Mouse (Mus musculus): ENCODE results near the gene Wwp2. TPM values are rescaled to one million over a fixed set of nuclear protein-coding genes. Genes with fewer than 3 reads are reported as not detected.

Wwp2 gene
- polyA plus RNA-seq, 1 experiment from 2014 or later: 41.6 TPM

- Histone ChIP-seq H3K4me2 (ENCODE audit: low read depth, low read length) (no peak overlapping the region), H3K27ac (ENCODE audit: low read length) (no peak overlapping the region), H3K36me3 (ENCODE audit: control insufficient read depth, insufficient read depth, low read length) (no peaks in the 10 kb centered on the region), H3K9me3 (ENCODE audit: control insufficient read depth, low read length) (no peaks in the 10 kb centered on the region), H3K4me3 (ENCODE audit: low read length) (no peak overlapping the region), H3K4me1 (ENCODE audit: control insufficient read depth, insufficient read depth, low read length) (peaks cover 14% of the 10 kb centered on the region; the same call in 1 of the 2 replicates), H3K9ac (ENCODE audit: low read depth, low read length) (no peak overlapping the region), H3K27me3 (replicated peaks; ENCODE audit: control insufficient read depth, insufficient read depth, low read length) (no peaks in the 10 kb centered on the region)
- no peak for ATAC-seq
These were observed 11.5 kb downstream of the Wwp2 start for GRCm38 (mm10) chr8:107447713-107448112.

GRCm38 (mm10) chr8:107448382-107448889 lies 12.3 kb downstream of the Wwp2 start:
- WGBS: 72% methylated on average over 4 of the region's 4 CpGs
- Histone ChIP-seq H3K4me2 (ENCODE audit: low read depth, low read length) (peak overlapping the region; percentile 17; the same call in 1 of the 2 replicates), H3K9ac (ENCODE audit: low read depth, low read length) (no peak overlapping the region), H3K4me3 (ENCODE audit: low read length) (no peak overlapping the region), H3K4me1 (ENCODE audit: control insufficient read depth, insufficient read depth, low read length) (peaks cover 14% of the 10 kb centered on the region; the same call in 1 of the 2 replicates), H3K27me3 (replicated peaks; ENCODE audit: control insufficient read depth, insufficient read depth, low read length) (no peaks in the 10 kb centered on the region), H3K27ac (ENCODE audit: low read length) (no peak overlapping the region; the same call in 1 of the 2 replicates), H3K36me3 (ENCODE audit: control insufficient read depth, insufficient read depth, low read length) (no peaks in the 10 kb centered on the region), H3K9me3 (ENCODE audit: control insufficient read depth, low read length) (no peaks in the 10 kb centered on the region)
- no peak for ATAC-seq

DNA sequence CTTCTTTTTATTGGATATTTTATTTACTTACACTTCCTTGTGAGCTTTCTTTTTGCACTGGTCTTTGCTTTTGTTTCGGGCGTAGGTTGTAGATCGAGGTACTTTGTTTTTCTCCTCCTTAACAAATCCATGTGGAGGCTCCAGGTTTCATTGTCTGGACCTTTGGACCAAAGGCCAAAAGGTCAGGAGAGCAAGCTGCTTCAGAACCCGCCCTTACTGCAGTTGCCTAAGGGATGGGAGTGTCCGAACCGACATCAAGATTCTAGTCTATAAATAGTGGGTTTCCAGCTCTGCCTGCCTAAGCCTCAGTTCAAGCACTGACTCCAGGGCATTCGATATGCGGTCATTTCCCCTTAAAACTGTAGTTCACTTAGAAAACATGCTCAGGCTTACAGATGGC lies 13.0 kb downstream of the Wwp2 start:
- peaks cover 14% of the 10 kb centered on the region; the same call in 1 of the 2 replicates for H3K4me1 ChIP-seq (ENCODE audit: control insufficient read depth, insufficient read depth, low read length)
- H3K27ac ChIP-seq (ENCODE audit: low read length): peak overlapping the region; percentile 41; the same call in 1 of the 2 replicates
- peak; percentile 34; the same call in 1 of the 2 replicates for ATAC-seq
- H3K9me3 ChIP-seq (ENCODE audit: control insufficient read depth, low read length): no peaks in the 10 kb centered on the region
- WGBS: 47% methylated on average over 8 of the region's 8 CpGs
- H3K27me3 ChIP-seq (replicated peaks; ENCODE audit: control insufficient read depth, insufficient read depth, low read length): no peaks in the 10 kb centered on the region
- H3K36me3 ChIP-seq (ENCODE audit: control insufficient read depth, insufficient read depth, low read length): no peaks in the 10 kb centered on the region
- no peak overlapping the region for H3K4me3 ChIP-seq (ENCODE audit: low read length)
- H3K9ac ChIP-seq (ENCODE audit: low read depth, low read length): no peak overlapping the region
- no peak overlapping the region; the same call in 1 of the 2 replicates for H3K4me2 ChIP-seq (ENCODE audit: low read depth, low read length)

GRCm38 (mm10) chr8:107449655-107450054 lies 13.5 kb downstream of the Wwp2 start:
- H3K27ac ChIP-seq (ENCODE audit: low read length): peak overlapping the region; percentile 41; the same call in 1 of the 2 replicates
- no peaks in the 10 kb centered on the region for H3K9me3 ChIP-seq (ENCODE audit: control insufficient read depth, low read length)
- H3K27me3 ChIP-seq (replicated peaks; ENCODE audit: control insufficient read depth, insufficient read depth, low read length): no peaks in the 10 kb centered on the region
- no peaks in the 10 kb centered on the region for H3K36me3 ChIP-seq (ENCODE audit: control insufficient read depth, insufficient read depth, low read length)
- no peak overlapping the region for H3K4me3 ChIP-seq (ENCODE audit: low read length)
- H3K9ac ChIP-seq (ENCODE audit: low read depth, low read length): no peak overlapping the region
- WGBS: 73% methylated on average over 6 of the region's 6 CpGs
- peak; percentile 29; the same call in 1 of the 2 replicates for ATAC-seq
- peaks cover 14% of the 10 kb centered on the region; the same call in 1 of the 2 replicates for H3K4me1 ChIP-seq (ENCODE audit: control insufficient read depth, insufficient read depth, low read length)
- H3K4me2 ChIP-seq (ENCODE audit: low read depth, low read length): no peak overlapping the region

DNA sequence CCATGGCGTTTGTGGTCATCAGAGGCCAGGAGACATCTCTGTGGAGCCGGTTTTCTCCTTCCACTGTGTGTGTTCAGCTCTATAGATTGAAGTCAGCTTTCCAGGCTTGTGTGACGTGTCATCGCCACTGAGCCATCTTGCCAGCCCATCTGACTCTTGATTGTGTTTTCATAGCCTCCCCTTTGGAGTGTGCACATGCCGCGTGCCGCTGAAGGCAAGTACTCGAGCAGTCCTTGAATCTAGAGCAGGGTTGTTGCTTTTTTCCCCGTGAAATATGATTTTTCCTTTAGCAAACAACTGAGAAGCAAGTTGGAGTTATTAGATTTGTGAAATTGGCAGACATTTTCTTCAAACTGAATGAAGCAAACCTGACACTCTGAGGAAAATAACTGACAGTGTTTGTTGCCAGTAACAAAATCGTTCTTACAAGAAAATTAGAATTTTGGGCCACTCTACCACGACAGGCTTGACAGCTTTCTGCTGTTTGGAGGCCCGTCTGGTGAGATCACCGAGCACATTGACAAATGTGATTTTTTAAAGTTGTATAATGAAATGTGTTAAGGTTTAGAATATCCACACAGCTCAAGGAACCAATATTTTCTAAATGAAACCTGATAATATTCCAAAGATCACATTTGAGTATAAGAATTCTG lies 15.4 kb downstream of the Wwp2 start:
- WGBS: 87% methylated on average over 13 of the region's 13 CpGs
- Histone ChIP-seq H3K4me2 (ENCODE audit: low read depth, low read length) (no peak overlapping the region), H3K27ac (ENCODE audit: low read length) (no peak overlapping the region), H3K9me3 (ENCODE audit: control insufficient read depth, low read length) (no peaks in the 10 kb centered on the region), H3K4me1 (ENCODE audit: control insufficient read depth, insufficient read depth, low read length) (peaks cover 14% of the 10 kb centered on the region; the same call in 1 of the 2 replicates), H3K9ac (ENCODE audit: low read depth, low read length) (no peak overlapping the region), H3K36me3 (ENCODE audit: control insufficient read depth, insufficient read depth, low read length) (no peaks in the 10 kb centered on the region), H3K27me3 (replicated peaks; ENCODE audit: control insufficient read depth, insufficient read depth, low read length) (no peaks in the 10 kb centered on the region), H3K4me3 (ENCODE audit: low read length) (no peak overlapping the region)
- ATAC-seq: no peak

DNA sequence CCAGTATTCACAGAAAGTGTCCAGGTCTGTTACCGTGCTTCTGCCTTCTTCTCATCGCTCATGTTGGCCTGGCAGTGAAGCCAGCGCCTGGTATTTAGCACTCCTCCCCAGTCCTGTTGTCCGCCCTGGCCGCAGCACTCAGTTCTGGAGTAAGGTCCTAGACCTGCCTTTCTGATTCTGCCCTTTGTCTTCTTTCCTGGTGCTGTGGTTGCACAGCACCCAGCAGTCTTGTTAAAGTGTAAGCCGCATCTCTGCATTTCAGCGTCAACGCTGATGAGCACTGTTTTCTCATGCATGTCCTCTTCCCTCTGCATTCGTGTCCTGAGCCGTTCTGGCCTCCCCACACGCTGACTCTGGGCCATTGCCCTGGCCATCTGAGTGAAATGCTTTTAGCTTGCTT lies 17.2 kb downstream of the Wwp2 start:
- 94% methylated on average over 11 of the region's 11 CpGs for WGBS
- H3K4me2 ChIP-seq (ENCODE audit: low read depth, low read length): no peak overlapping the region

DNA sequence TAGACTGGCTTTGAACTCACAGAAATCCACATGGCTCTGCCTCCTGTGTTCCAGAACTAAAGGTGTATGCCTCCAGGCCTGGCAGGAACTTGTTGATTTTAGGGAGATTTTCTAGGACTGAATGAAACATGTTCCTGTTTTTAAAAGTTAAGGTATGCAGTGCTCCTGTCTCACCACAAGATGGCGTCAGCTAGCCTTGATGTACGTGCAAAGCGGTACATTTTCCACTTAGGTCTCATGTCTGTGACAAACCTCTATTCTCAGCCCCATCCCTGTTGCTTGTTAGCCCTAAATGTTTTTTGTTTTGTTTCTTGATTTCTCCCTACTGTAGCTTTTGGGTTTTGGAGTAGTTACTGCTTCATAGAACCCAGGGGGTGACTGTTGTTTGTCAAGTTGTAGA lies 19.1 kb downstream of the Wwp2 start:
- Histone ChIP-seq H3K4me2 (ENCODE audit: low read depth, low read length) (no peak overlapping the region), H3K4me3 (ENCODE audit: low read length) (no peak overlapping the region), H3K36me3 (ENCODE audit: control insufficient read depth, insufficient read depth, low read length) (no peaks in the 10 kb centered on the region; the same call in 1 of the 2 replicates), H3K9ac (ENCODE audit: low read depth, low read length) (no peak overlapping the region), H3K9me3 (ENCODE audit: control insufficient read depth, low read length) (no peaks in the 10 kb centered on the region), H3K4me1 (ENCODE audit: control insufficient read depth, insufficient read depth, low read length) (no peaks in the 10 kb centered on the region), H3K27ac (ENCODE audit: low read length) (no peak overlapping the region), H3K27me3 (replicated peaks; ENCODE audit: control insufficient read depth, insufficient read depth, low read length) (no peaks in the 10 kb centered on the region)
- no peak for ATAC-seq
- 14% methylated on average over 3 of the region's 3 CpGs for WGBS

More for the DNA sequence above, 17.2 kb downstream of the Wwp2 start:
- H3K9me3 ChIP-seq (ENCODE audit: control insufficient read depth, low read length): no peaks in the 10 kb centered on the region
- H3K9ac ChIP-seq (ENCODE audit: low read depth, low read length): no peak overlapping the region
- ATAC-seq: no peak
- H3K27me3 ChIP-seq (replicated peaks; ENCODE audit: control insufficient read depth, insufficient read depth, low read length): no peaks in the 10 kb centered on the region
- H3K4me1 ChIP-seq (ENCODE audit: control insufficient read depth, insufficient read depth, low read length): peaks cover 9% of the 10 kb centered on the region; the same call in 1 of the 2 replicates
- no peak overlapping the region for H3K27ac ChIP-seq (ENCODE audit: low read length)
- no peaks in the 10 kb centered on the region; the same call in 1 of the 2 replicates for H3K36me3 ChIP-seq (ENCODE audit: control insufficient read depth, insufficient read depth, low read length)
- no peak overlapping the region for H3K4me3 ChIP-seq (ENCODE audit: low read length)

- Histone ChIP-seq H3K27me3 (replicated peaks; ENCODE audit: control insufficient read depth, insufficient read depth, low read length) (no peaks in the 10 kb centered on the region), H3K4me1 (ENCODE audit: control insufficient read depth, insufficient read depth, low read length) (no peaks in the 10 kb centered on the region), H3K9me3 (ENCODE audit: control insufficient read depth, low read length) (no peaks in the 10 kb centered on the region), H3K4me2 (ENCODE audit: low read depth, low read length) (no peak overlapping the region), H3K4me3 (ENCODE audit: low read length) (no peak overlapping the region), H3K36me3 (ENCODE audit: control insufficient read depth, insufficient read depth, low read length) (peaks cover 7% of the 10 kb centered on the region), H3K9ac (ENCODE audit: low read depth, low read length) (no peak overlapping the region), H3K27ac (ENCODE audit: low read length) (no peak overlapping the region)
- 74% methylated on average over 4 of the region's 4 CpGs for whole genome bisulfite sequencing
- ATAC-seq: no peak
These were observed 21.6 kb downstream of the Wwp2 start for GRCm38 (mm10) chr8:107457725-107458124.

DNA sequence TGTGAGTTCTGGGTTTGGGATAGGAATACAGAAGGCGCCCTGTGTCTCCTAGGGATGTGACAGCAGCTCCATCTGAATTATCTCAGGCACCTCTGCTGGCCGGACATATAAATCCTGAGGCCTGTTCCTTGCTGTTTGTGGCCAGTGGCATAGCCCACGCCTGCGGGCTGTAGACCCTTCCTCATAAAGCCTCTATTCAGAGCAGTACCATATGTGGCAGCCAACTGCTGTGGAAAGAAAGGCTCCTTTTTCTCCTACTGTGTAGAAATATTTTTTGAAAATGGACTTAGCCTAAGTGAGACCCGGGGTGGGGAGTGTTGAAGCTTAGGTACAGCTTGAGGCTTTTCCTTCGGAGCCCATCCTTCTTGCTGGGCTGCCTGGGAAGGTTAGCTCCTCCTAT lies 22.1 kb downstream of the Wwp2 start:
- Histone ChIP-seq H3K9me3 (ENCODE audit: control insufficient read depth, low read length) (no peaks in the 10 kb centered on the region), H3K27ac (ENCODE audit: low read length) (no peak overlapping the region), H3K4me1 (ENCODE audit: control insufficient read depth, insufficient read depth, low read length) (no peaks in the 10 kb centered on the region), H3K27me3 (replicated peaks; ENCODE audit: control insufficient read depth, insufficient read depth, low read length) (no peaks in the 10 kb centered on the region), H3K4me2 (ENCODE audit: low read depth, low read length) (no peak overlapping the region), H3K36me3 (ENCODE audit: control insufficient read depth, insufficient read depth, low read length) (peaks cover 7% of the 10 kb centered on the region), H3K4me3 (ENCODE audit: low read length) (no peak overlapping the region), H3K9ac (ENCODE audit: low read depth, low read length) (no peak overlapping the region)
- no peak for ATAC-seq
- WGBS: 86% methylated on average over 6 of the region's 6 CpGs

All from intestine, embryonic 16.5 days (tissue).